Mouse (Mus musculus) kidney, embryonic 14.5 days (tissue): Measurements from ENCODE around the gene Rufy3. TPM values are rescaled to one million over a fixed set of nuclear protein-coding genes. Genes with fewer than 3 reads are reported as not detected.

ENCODE experiments used
- ATAC-seq: fragments of 200-750 bp; cut with Nextera tagmentation; 2 replicates; pipeline ENCODE4 v1.8.0; 2017; ENCODE audit warnings: moderate number of reproducible peaks, mild to moderate bottlenecking, moderate TSS enrichment, moderate library complexity; ENCODE audit not compliant: low FRiP score, low TSS enrichment
- H3K27ac ChIP-seq: fragments of 300-500 bp; sonication (generic); 2 replicates; pipeline ENCODE4 v1.5.1; 2014; ENCODE audit warnings: low read depth, mild to moderate bottlenecking, low read length, moderate library complexity, mixed read lengths
- H3K27me3 ChIP-seq: fragments of 300-500 bp; sonication (generic); 2 replicates; pipeline ENCODE4 v1.6.1; 2014; ENCODE audit warnings: mild to moderate bottlenecking, low read length; ENCODE audit not compliant: control insufficient read depth, insufficient read depth
- H3K36me3 ChIP-seq: fragments of 300-500 bp; sonication (generic); 2 replicates; pipeline ENCODE4 v1.6.1; 2014; ENCODE audit warnings: low read length, mixed read lengths; ENCODE audit not compliant: control insufficient read depth, insufficient read depth
- H3K4me1 ChIP-seq: fragments of 300-500 bp; sonication (generic); 2 replicates; pipeline ENCODE4 v1.6.1; 2014; ENCODE audit warnings: low read length, mixed read lengths; ENCODE audit not compliant: control insufficient read depth, insufficient read depth
- H3K4me2 ChIP-seq: fragments of 300-500 bp; sonication (generic); replicated peaks from 2 replicates; pipeline ENCODE4 v1.6.1; 2014; ENCODE audit warnings: low read depth, mild to moderate bottlenecking, low read length
- H3K4me3 ChIP-seq: fragments of 300-500 bp; sonication (generic); 2 replicates; pipeline ENCODE4 v1.5.1; 2014; ENCODE audit warnings: mild to moderate bottlenecking, low read length
- H3K9ac ChIP-seq: fragments of 300-500 bp; sonication (generic); 2 replicates; pipeline ENCODE4 v1.6.1; 2014; ENCODE audit warnings: low read depth, mild to moderate bottlenecking, low read length, moderate library complexity
- H3K9me3 ChIP-seq: fragments of 300-500 bp; sonication (generic); 2 replicates; pipeline ENCODE4 v1.6.1; 2016; ENCODE audit warnings: low read length; ENCODE audit not compliant: control insufficient read depth
- WGBS: fragments of 180-500 bp; shearing (Covaris S2); extraction: QIAGEN DNeasy Blood & Tissue Kit; methylation state at CpG from one replicate; pipeline ENCODE4 v1.1.7; 2014; 5-methylcytosine and 5-hydroxymethylcytosine counted together
- polyA plus RNA-seq: library from polyadenylated mRNA; unstranded; fragments of >200 nt; fragmentation: Nextera tagmentation; extraction: Ambion mirVana; gene quantifications from 2 replicates; pipeline ENCODE4 v1.2.1, GENCODE M21; 2014

Gene Rufy3
- polyA plus RNA-seq, 1 experiment from 2014 or later: 17.7 TPM

- Histone ChIP-seq H3K27ac (no peak overlapping the region), H3K4me2 (no peak overlapping the region), H3K9me3 (no peaks in the 10 kb centered on the region), H3K27me3 (peaks cover 8% of the 10 kb centered on the region; the same call in 1 of the 2 replicates), H3K9ac (no peak overlapping the region), H3K36me3 (no peaks in the 10 kb centered on the region), H3K4me3 (no peak overlapping the region), H3K4me1 (no peaks in the 10 kb centered on the region)
- ATAC-seq: no peak
- WGBS: 8% methylated on average over 3 of the region's 3 CpGs
Measured at GRCm38 (mm10) chr5:88684226-88684625, 119.4 kb downstream of the Rufy3 start.

- WGBS: 7% methylated on average over 6 of the region's 6 CpGs
- Histone ChIP-seq H3K27me3 (peaks cover 8% of the 10 kb centered on the region; the same call in 1 of the 2 replicates), H3K36me3 (no peaks in the 10 kb centered on the region), H3K4me1 (no peaks in the 10 kb centered on the region), H3K27ac (no peak overlapping the region), H3K4me3 (no peak overlapping the region), H3K9ac (no peak overlapping the region), H3K4me2 (no peak overlapping the region), H3K9me3 (no peaks in the 10 kb centered on the region)
- no peak for ATAC-seq
Measured at GRCm38 (mm10) chr5:88685306-88685705, 120.5 kb downstream of the Rufy3 start.

GRCm38 (mm10) chr5:88685745-88686299 lies 121.0 kb downstream of the Rufy3 start:
- 55% methylated on average over 6 of the region's 6 CpGs for WGBS
- no peak for ATAC-seq
- H3K36me3 ChIP-seq: no peaks in the 10 kb centered on the region

GRCm38 (mm10) chr5:88687996-88688406 lies 123.2 kb downstream of the Rufy3 start:
- no peaks in the 10 kb centered on the region for H3K9me3 ChIP-seq
- no peak overlapping the region for H3K9ac ChIP-seq
- 84% methylated on average over 8 of the region's 8 CpGs for WGBS
- no peak overlapping the region for H3K27ac ChIP-seq
- no peaks in the 10 kb centered on the region for H3K4me1 ChIP-seq
- H3K4me2 ChIP-seq: no peak overlapping the region
- no peak overlapping the region for H3K4me3 ChIP-seq
- no peak for ATAC-seq
- peaks cover 8% of the 10 kb centered on the region; the same call in 1 of the 2 replicates for H3K27me3 ChIP-seq
- no peaks in the 10 kb centered on the region for H3K36me3 ChIP-seq

More at GRCm38 (mm10) chr5:88685745-88686299, 121.0 kb downstream of the Rufy3 start:
- no peak overlapping the region for H3K9ac ChIP-seq
- H3K9me3 ChIP-seq: no peaks in the 10 kb centered on the region
- H3K4me3 ChIP-seq: no peak overlapping the region
- no peak overlapping the region for H3K27ac ChIP-seq
- no peak overlapping the region for H3K4me2 ChIP-seq
- H3K27me3 ChIP-seq: peaks cover 8% of the 10 kb centered on the region; the same call in 1 of the 2 replicates
- no peaks in the 10 kb centered on the region for H3K4me1 ChIP-seq

GRCm38 (mm10) chr5:88688583-88689187 lies 123.8 kb downstream of the Rufy3 start:
- Histone ChIP-seq H3K4me1 (no peaks in the 10 kb centered on the region), H3K9ac (no peak overlapping the region), H3K4me3 (no peak overlapping the region), H3K27me3 (peaks cover 8% of the 10 kb centered on the region; the same call in 1 of the 2 replicates), H3K9me3 (no peaks in the 10 kb centered on the region), H3K27ac (no peak overlapping the region), H3K4me2 (no peak overlapping the region), H3K36me3 (no peaks in the 10 kb centered on the region)
- 77% methylated on average over 15 of the region's 15 CpGs for WGBS
- no peak; the same call in 1 of the 2 replicates for ATAC-seq

DNA sequence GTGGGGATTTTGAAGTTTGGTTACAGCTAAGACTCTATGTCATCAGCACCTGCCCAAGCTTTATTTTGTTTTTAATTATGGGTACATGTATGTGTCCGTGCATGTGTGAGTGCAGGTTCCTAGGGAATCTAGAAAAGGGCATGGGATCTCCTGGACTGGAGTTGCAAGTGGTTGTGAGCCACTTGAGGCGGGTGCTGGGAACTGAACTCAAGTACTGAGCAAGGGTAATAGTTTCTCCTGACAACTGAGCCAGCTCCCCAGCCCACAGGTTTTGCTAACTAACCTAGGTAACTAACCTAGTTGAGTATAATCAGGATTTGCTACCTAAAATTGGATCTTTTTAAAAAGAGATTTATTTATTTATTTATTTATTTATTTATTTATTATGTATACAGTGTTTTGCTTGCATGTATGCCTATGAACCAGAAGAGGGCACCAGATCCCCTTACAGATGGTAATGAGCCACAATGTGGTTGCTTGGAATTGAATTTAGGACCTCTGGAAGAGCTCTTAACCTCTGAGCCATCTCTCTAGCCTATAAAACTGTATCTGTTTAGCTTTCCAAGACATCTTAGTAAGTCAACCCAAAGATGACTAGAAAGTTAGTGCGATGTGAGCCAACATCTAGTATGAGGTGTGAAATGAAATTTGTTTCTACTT lies 124.6 kb downstream of the Rufy3 start:
- Histone ChIP-seq H3K27me3 (peaks cover 8% of the 10 kb centered on the region; the same call in 1 of the 2 replicates), H3K4me3 (no peak overlapping the region), H3K4me1 (no peaks in the 10 kb centered on the region), H3K27ac (no peak overlapping the region), H3K4me2 (no peak overlapping the region), H3K36me3 (no peaks in the 10 kb centered on the region), H3K9ac (no peak overlapping the region), H3K9me3 (no peaks in the 10 kb centered on the region)
- WGBS: 73% methylated on average over 3 of the region's 3 CpGs
- no peak; the same call in 1 of the 2 replicates for ATAC-seq

GRCm38 (mm10) chr5:88690681-88691505 lies 126.1 kb downstream of the Rufy3 start:
- 45% methylated on average over 10 of the region's 10 CpGs for WGBS

DNA sequence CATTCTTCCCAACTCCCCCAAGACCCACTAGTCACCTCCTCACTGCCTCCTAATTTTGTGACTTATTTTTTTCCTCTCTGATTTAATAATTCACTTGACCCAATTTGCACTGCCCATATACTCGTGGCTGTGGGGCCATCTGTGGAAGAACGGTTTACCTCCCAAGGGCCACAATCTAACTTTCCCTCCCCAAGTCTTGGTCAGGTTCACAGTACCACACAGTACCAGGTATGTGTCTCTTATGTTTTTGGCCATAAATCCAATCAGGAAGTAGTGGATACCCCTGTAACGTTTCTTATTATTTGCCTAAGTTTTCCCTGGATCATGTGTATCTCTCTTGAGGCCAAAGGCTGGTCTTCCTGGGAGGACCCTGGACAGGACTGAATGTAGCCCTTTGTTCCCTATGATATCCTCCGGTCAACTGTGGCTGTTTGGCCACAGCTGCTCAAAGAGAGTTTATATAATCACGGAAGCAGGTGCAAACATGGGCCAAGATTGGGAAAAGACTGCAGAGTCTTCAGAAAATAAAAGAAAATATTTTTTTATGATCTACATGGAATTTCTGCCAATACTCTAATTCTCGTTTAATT lies 126.8 kb downstream of the Rufy3 start:
- Histone ChIP-seq H3K4me3 (no peak overlapping the region), H3K36me3 (no peaks in the 10 kb centered on the region), H3K4me2 (no peak overlapping the region), H3K4me1 (no peaks in the 10 kb centered on the region), H3K27ac (no peak overlapping the region), H3K9me3 (no peaks in the 10 kb centered on the region), H3K27me3 (no peaks in the 10 kb centered on the region), H3K9ac (no peak overlapping the region)
- ATAC-seq: no peak
- WGBS: 77% methylated on average over 6 of the region's 6 CpGs

More at GRCm38 (mm10) chr5:88690681-88691505, 126.1 kb downstream of the Rufy3 start:
- ATAC-seq: no peak
- no peak overlapping the region for H3K4me2 ChIP-seq
- H3K9ac ChIP-seq: no peak overlapping the region
- no peak overlapping the region for H3K27ac ChIP-seq
- no peaks in the 10 kb centered on the region for H3K4me1 ChIP-seq
- H3K36me3 ChIP-seq: no peaks in the 10 kb centered on the region
- H3K4me3 ChIP-seq: no peak overlapping the region
- H3K27me3 ChIP-seq: no peaks in the 10 kb centered on the region; the same call in 1 of the 2 replicates
- H3K9me3 ChIP-seq: no peaks in the 10 kb centered on the region
